Mouse (Mus musculus) liver, embryonic 14.5 days (tissue): ENCODE results near the gene Fndc5. TPM values are rescaled to one million over a fixed set of nuclear protein-coding genes. Genes with fewer than 3 reads are reported as not detected.

Experiments used
- ATAC-seq: fragments of 200-750 bp; cut with Nextera tagmentation; 2 replicates; pipeline ENCODE4 v1.8.0; 2017; ENCODE audit warnings: moderate number of reproducible peaks, mild to moderate bottlenecking, moderate library complexity; ENCODE audit not compliant: insufficient read depth
- DNase-seq, 3 experiments: peaks; one replicate each; pipeline ENCODE4 v3.0.0-alpha.2; 2012 to 2013; ENCODE audit warnings: low read depth in 3 of 3, low spot score in 3 of 3
- H3K27ac ChIP-seq: fragments of 300-500 bp; sonication (generic); 2 replicates; pipeline ENCODE4 v1.5.1; 2014; ENCODE audit warnings: moderate library complexity, mild to moderate bottlenecking, control low read depth, inconsistent platforms
- H3K27me3 ChIP-seq: fragments of 300-500 bp; sonication (generic); 2 replicates; pipeline ENCODE4 v1.6.1; 2014; ENCODE audit warnings: mild to moderate bottlenecking, low read length, moderate library complexity; ENCODE audit not compliant: control insufficient read depth, insufficient read depth
- H3K36me3 ChIP-seq: fragments of 300-500 bp; sonication (generic); replicated peaks from 2 replicates; pipeline ENCODE4 v1.6.1; 2014; ENCODE audit warnings: low read depth; ENCODE audit not compliant: control insufficient read depth, insufficient read depth
- H3K4me1 ChIP-seq, 2 experiments: fragments of 200-500 bp in 1 of 2; fragments of 300-500 bp in 1 of 2; sonication (generic) in 1 of 2; replicated peaks; 2 replicates each; pipeline ENCODE4 v1.6.1; 2012 to 2014; ENCODE audit warnings: antibody characterized with exemption in 1 of 2, inconsistent platforms in 1 of 2, low read length in 1 of 2; ENCODE audit not compliant: control insufficient read depth in 2 of 2, insufficient read depth in 2 of 2
- H3K4me2 ChIP-seq: fragments of 300-500 bp; sonication (generic); 2 replicates; pipeline ENCODE4 v1.6.1; 2014; ENCODE audit warnings: low read depth, mild to moderate bottlenecking, control low read depth, moderate library complexity
- H3K4me3 ChIP-seq, 2 experiments: fragments of 200-500 bp in 1 of 2; fragments of 300-500 bp in 1 of 2; sonication (generic) in 1 of 2; 2 replicates each; pipeline ENCODE4 v1.5.1; 2012 to 2014; ENCODE audit warnings: low read depth in 2 of 2, low read length in 2 of 2, mild to moderate bottlenecking in 2 of 2, control low read depth in 1 of 2, inconsistent platforms in 1 of 2, moderate library complexity in 1 of 2; ENCODE audit not compliant: insufficient read depth in 1 of 2
- H3K9ac ChIP-seq: fragments of 300-500 bp; sonication (generic); replicated peaks from 2 replicates; pipeline ENCODE4 v1.6.1; 2014; ENCODE audit warnings: mild to moderate bottlenecking, control low read depth, moderate library complexity
- H3K9me3 ChIP-seq: fragments of 300-500 bp; sonication (generic); 2 replicates; pipeline ENCODE4 v1.6.1; 2016; ENCODE audit warnings: low read length, mixed read lengths; ENCODE audit not compliant: control insufficient read depth
- CTCF ChIP-seq: IDR thresholded peaks from 2 replicates; pipeline ENCODE4 v1.5.1; 2016; ENCODE audit warnings: antibody characterized with exemption, low read depth, control low read depth
- EP300 ChIP-seq: IDR thresholded peaks from 2 replicates; pipeline ENCODE4 v1.6.1; 2016; ENCODE audit warnings: antibody characterized with exemption, low read depth
- WGBS: fragments of 180-500 bp; shearing (Covaris S2); extraction: QIAGEN DNeasy Blood & Tissue Kit; methylation state at CpG from one replicate; pipeline ENCODE4 v1.1.7; 2014; ENCODE audit not compliant: insufficient replicate concordance; 5-methylcytosine and 5-hydroxymethylcytosine counted together
- polyA plus RNA-seq, 2 experiments: library from polyadenylated mRNA; depleted of rRNA in 1 of 2; stranded (reverse) in 1 of 2; unstranded in 1 of 2; fragments of >200 nt; fragmentation: Nextera tagmentation in 1 of 2; extraction: Ambion mirVana in 1 of 2; gene quantifications; 2 replicates each; pipeline versions ENCODE4 v1.2.1 to v1.2.3; 2012 to 2014

Gene Fndc5
- polyA plus RNA-seq, 2 experiments = 0.30 to 0.56 TPM

DNA sequence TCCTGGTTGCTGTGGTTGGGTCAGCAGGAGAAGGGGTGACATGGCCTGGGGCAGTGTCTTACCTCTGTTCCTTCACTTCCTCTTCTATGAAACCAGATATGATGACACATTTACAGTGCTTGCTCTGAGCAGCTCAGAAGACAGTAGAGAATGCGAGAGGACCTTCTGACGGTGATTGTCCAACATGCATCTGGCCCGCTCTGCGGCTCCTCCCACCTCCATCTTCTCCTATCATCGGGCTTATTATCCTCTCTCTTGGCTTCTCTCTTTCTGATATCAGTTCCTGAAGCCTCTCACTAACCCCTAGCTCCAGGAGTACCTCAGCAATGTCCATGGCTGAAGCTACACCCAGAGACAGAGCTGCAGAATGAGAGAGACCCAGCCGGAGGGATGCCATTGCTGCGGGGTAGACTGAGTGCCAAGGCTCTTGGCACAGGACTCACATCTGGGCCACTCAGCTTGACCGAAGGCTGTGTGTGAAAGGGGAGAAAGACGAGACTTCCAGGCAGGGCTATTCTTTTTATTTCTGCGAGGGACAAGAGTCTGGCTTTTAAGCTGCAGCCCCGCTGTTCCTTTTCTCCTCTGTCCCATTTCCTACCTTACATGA is 5.7 kb downstream of the Fndc5 start:
- no peak for ATAC-seq
- H3K9ac ChIP-seq = no peak overlapping the region
- H3K27me3 ChIP-seq = peaks cover 8% of the 10 kb centered on the region
- no peak overlapping the region for H3K4me2 ChIP-seq
- no peak overlapping the region for H3K27ac ChIP-seq
- no peak for TF ChIP-seq EP300
- TF ChIP-seq CTCF = no peak
- H3K36me3 ChIP-seq = no peaks in the 10 kb centered on the region
- DNase-seq = no peak
- peaks cover 33 to 42% of the 10 kb centered on the region in 2 experiments for H3K4me1 ChIP-seq
- no peak overlapping the region for H3K4me3 ChIP-seq
- no peaks in the 10 kb centered on the region for H3K9me3 ChIP-seq
- WGBS = 70% methylated on average over 11 of the region's 11 CpGs

DNA sequence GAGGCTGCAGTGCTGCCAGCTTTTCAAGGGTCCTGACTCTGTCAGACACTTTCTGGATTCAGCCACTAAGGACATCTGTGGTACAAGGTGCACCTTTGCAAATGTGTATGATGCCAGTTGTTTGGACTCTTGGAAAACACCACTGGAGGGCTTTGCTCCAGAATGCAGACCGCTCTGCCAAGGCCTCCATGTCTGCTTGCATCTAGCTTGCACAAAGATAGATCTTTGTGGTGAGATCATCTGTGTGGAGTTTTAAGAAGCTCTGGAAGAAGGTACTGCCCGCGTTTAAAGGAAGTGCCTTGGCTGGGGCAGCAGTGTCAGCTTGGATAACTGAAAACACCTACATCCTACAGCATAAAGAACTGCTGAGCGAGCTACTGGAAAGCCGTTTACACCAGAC is 6.7 kb downstream of the Fndc5 start:
- DNase-seq = no peak

DNA sequence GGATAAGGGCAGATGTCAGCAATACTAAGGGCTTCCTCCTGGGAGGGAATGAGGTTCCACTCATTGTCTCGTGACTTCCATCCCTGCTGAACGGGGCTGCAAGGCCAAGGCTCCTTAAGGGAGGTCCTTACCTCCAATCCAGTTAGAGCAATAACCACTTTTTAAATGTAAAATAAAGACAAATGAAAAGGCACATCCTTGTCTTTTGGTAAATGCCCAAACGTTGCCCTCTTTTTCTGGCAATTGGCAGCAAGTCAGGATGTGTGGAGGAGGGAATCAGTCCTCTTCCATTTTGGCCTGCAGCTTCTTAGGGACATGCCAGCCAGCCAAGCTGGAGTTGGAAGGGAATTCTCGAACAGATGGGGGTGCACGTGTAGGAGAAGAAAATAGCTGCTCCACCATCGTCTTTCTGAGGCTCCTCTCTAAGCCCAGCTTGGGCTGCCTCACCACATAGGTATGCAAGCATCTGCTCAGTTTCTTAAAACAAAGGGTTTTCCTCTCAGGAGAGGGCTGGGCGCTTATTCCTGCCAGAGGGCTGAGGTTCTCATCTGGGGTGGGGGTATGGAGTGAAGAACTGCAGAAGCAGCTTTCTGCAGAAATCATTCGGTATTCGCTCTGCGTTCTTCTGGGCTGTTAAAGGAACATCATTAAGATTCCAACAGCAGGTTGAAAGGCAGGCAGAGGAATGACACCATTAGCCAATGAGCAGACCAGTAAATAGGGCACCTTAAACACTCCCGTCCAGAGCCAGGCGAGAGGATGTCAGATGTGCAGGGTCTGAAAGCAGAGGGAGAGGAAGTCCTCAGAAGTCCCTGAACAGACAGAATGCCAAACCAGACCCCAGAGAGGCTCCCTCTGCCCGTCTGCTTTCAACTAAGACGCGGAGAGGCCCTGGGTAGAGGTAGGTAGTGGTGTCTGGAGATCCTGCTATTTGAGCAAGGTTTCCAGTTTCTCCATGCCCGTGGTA is 7.9 kb downstream of the Fndc5 start:
- DNase-seq = no peak
- no peak for ATAC-seq

More for the DNA sequence above, 6.7 kb downstream of the Fndc5 start:
- Histone ChIP-seq H3K4me1 (peaks cover 33 to 39% of the 10 kb centered on the region in 2 experiments), H3K36me3 (no peaks in the 10 kb centered on the region), H3K9ac (no peak overlapping the region), H3K4me2 (no peak overlapping the region), H3K27me3 (no peaks in the 10 kb centered on the region), H3K9me3 (no peaks in the 10 kb centered on the region), H3K27ac (no peak overlapping the region), H3K4me3 (no peak overlapping the region)
- ATAC-seq = no peak
- WGBS = 53% methylated on average over 5 of the region's 5 CpGs
- TF ChIP-seq EP300 (no peak), CTCF (no peak)

DNA sequence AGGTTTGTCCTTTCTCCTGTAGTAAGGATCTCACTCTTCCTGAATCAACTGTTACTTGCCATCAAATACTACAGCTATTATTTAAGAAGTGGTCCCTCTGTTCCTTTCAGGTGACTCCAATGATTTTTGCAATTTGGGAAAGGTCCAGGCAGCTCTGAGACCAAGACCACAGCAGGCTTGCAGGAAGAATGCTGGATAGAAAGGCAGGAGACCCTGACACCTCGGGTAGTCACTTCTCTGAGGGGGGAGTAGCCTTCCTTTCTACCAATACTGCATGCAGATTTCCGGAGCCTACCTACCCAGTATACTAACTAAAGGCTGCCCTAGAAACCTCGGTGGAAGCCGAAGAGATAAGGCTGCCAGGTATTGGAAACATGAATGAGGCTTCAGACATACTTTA is 8.6 kb downstream of the Fndc5 start:
- H3K4me1 ChIP-seq = peaks cover 17 to 20% of the 10 kb centered on the region in 2 experiments
- H3K4me3 ChIP-seq = no peak overlapping the region
- no peak overlapping the region for H3K9ac ChIP-seq
- WGBS = 47% methylated on average over 4 of the region's 4 CpGs
- DNase-seq (no peak), ATAC-seq (no peak)
- H3K27me3 ChIP-seq = no peaks in the 10 kb centered on the region
- no peaks in the 10 kb centered on the region for H3K9me3 ChIP-seq
- no peak overlapping the region for H3K27ac ChIP-seq
- H3K4me2 ChIP-seq = no peak overlapping the region
- TF ChIP-seq EP300 = no peak
- TF ChIP-seq CTCF = no peak
- peaks cover 6% of the 10 kb centered on the region; the same call in 1 of the 2 replicates for H3K36me3 ChIP-seq

More for the DNA sequence above, 7.9 kb downstream of the Fndc5 start:
- Histone ChIP-seq H3K9me3 (no peaks in the 10 kb centered on the region), H3K27ac (no peak overlapping the region), H3K27me3 (no peaks in the 10 kb centered on the region), H3K4me1 (peaks cover 24 to 27% of the 10 kb centered on the region in 2 experiments), H3K4me2 (no peak overlapping the region), H3K4me3 (no peak overlapping the region), H3K9ac (no peak overlapping the region), H3K36me3 (peaks cover 2% of the 10 kb centered on the region; the same call in 1 of the 2 replicates)
- TF ChIP-seq EP300 = no peak
- no peak for TF ChIP-seq CTCF
- 62% methylated on average over 16 of the region's 16 CpGs for WGBS

DNA sequence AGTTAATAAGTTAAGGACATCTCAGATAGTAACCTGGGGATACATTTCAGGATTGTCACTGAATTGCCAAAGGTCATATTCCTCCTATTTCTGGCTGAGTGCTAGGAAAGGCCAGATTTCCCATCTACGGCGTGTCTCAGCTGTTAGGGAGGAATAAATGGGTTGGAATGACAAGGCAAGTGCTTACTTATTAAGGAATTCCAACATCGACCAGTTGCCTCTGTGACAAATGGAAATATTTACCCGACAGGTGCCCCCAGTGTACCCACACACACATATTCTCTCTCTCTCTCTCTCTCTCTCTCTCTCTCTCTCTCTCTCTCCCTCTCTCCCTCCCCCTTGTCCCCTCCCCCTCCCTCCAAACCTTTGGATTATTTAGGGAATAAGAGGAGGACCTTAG is 9.1 kb downstream of the Fndc5 start:
- no peaks in the 10 kb centered on the region for H3K27me3 ChIP-seq
- H3K4me3 ChIP-seq = no peak overlapping the region
- H3K9me3 ChIP-seq = no peaks in the 10 kb centered on the region
- TF ChIP-seq EP300 = no peak
- no peak for TF ChIP-seq CTCF
- H3K4me1 ChIP-seq = peaks cover 12 to 14% of the 10 kb centered on the region in 2 experiments
- no peak overlapping the region for H3K27ac ChIP-seq
- ATAC-seq (no peak), DNase-seq (no peak)
- H3K36me3 ChIP-seq = peaks cover 11% of the 10 kb centered on the region; the same call in 1 of the 2 replicates
- 77% methylated on average over 4 of the region's 4 CpGs for WGBS
- no peak overlapping the region for H3K9ac ChIP-seq
- H3K4me2 ChIP-seq = no peak overlapping the region
